Mouse (Mus musculus): ENCODE results near the gene 4931429L15Rik.

The 4931429L15Rik gene

GRCm38 (mm10) chr9:46327706-46328571 is 8.2 kb upstream of the 4931429L15Rik start:
- DNase-seq (ENCODE audit: low read depth) = no peak

DNA sequence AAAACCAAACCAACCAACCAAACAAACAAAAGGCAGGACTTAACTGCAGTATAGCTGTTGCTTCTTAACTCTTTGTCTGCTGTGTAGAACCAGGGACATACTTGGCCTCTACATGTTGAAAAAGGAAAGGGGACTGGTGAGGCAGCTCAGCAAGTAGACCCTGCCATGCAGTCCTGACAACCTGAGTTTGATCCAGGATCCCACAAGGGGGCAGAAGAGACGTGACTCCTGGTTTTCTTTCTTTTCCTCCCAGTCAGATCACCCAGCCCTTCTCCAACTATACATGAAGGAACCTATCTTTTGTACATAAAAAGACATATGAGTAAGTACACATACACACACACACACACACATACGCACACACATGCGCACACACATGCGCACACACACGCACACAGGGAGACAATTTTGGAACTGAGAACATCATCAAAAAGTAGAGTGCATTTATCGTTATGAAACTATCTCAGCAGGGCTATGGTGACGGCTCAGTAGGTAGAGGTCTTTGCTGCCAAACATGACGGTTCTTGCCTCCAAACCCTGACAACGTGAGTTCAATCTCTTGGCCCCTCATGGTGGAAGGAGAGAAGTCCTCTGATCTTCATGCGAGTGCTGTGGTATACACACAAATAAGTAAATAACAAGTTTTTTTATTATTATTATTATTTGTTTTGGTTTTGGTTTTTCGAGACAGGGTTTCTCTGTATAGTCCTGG is 7.1 kb upstream of the 4931429L15Rik start:
- DNase-seq (ENCODE audit: low read depth) = no peak

DNA sequence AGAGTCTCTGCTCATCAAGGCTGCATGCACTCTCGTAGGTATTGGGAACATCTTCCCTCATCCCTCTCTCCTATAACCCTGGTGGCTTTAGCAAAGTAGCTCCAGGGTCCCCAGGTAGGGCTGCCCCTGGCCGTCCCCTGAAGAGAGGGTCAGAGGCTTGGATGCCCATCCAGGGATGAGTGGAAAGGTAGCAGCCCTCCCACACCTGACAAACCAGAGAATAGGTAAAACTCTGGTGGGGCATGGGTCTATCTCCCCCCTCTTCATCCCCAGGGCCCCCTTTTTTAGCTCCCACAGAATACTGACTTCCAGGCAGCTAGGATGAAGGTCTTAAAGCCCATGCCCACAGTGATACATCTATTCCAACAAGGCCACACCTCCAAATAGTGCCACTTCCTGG is 675 bp upstream of the 4931429L15Rik start:
- no peak for DNase-seq (ENCODE audit: low read depth)

GRCm38 (mm10) chr9:46317957-46318356 is 1.8 kb downstream of the 4931429L15Rik start:
- DNase-seq (ENCODE audit: low read depth) = no peak

DNA sequence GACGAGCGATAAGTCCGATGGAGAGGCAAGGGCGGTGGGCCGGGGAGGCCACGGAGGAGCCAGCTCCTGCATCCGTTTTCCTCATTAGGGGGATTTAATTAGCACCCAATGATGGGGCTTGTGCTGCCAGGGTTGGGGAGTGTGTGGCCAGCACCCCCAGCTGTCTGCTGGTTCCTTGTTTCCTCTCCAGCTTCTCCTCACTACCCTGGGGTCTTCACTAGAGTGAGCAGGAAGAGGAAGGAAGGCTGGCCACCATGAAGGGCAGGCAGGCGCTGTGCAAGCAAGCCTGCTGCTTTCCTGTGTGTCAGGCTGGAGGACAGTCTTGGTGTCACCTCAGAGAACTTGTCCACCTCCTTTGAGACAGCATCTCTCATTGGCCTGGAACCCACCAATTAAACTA is 2.9 kb downstream of the 4931429L15Rik start:
- DNase-seq (ENCODE audit: low read depth) = no peak

DNA sequence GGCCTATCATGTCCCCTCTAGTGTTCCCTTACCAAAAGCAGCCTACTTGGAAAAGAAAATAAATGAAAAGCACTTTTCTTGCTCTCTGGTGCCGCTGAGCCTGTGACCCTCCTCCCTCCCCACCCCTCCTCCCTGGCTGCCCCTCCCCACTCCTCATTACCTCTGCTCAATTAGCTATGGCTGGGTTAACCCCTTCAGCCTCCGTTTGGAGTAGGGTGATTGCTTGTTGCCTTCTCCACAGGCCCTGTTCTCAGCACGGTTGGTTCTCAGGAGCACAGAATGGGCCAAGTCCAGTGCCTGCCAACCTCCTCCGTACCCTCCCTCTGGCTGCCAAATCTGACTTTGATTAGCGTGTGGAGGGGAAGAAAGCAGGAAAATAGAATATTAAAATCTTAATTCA is 3.4 kb downstream of the 4931429L15Rik start:
- DNase-seq (ENCODE audit: low read depth) = no peak

GRCm38 (mm10) chr9:46315807-46316365 is 3.9 kb downstream of the 4931429L15Rik start:
- DNase-seq (ENCODE audit: low read depth) = no peak

GRCm38 (mm10) chr9:46314921-46315320 is 4.9 kb downstream of the 4931429L15Rik start:
- no peak for DNase-seq (ENCODE audit: low read depth)

GRCm38 (mm10) chr9:46314507-46314906 is 5.3 kb downstream of the 4931429L15Rik start:
- DNase-seq (ENCODE audit: low read depth) = peak; percentile 56

DNA sequence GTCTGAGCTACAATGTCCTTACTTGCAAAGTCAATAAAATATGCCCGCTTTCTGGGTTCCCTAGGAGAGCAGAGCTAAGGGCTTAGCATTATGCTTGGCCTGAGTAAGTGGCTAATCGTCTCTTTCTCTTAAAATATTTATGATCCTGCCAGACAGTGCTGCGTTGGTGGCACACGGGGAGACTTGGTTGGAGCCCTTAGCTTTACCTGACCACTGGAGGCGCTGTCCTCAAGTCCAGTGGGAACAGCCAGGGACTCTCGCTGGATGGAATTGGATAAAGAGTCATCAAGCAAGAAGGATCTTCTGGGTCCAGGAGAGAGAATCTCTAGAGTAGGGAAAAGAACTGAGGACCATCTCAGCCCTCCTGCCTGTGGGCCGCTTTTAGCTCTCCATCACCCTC is 10.7 kb downstream of the 4931429L15Rik start:
- DNase-seq (ENCODE audit: low read depth) = no peak

DNA sequence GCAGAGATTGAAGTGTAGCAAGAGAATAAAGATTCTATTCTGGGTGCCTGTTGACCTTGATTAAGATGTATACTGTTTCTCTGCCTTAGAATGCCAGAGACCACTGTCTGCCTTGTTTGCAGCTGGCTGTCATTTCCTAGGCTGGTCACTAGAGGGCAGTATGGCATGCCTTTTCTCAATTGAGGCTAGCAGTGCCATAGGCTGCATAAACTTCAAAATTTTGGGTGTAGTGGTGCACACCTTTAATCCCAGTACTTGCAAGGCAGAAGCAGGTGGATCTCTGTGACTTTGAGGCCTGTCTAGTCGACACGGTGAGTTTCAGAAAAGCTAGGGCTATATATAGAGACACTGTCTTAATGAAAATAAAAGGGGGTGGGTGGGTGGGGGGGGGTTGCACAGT is 17.6 kb downstream of the 4931429L15Rik start:
- peak; percentile 36 for DNase-seq (ENCODE audit: low read depth)

DNA sequence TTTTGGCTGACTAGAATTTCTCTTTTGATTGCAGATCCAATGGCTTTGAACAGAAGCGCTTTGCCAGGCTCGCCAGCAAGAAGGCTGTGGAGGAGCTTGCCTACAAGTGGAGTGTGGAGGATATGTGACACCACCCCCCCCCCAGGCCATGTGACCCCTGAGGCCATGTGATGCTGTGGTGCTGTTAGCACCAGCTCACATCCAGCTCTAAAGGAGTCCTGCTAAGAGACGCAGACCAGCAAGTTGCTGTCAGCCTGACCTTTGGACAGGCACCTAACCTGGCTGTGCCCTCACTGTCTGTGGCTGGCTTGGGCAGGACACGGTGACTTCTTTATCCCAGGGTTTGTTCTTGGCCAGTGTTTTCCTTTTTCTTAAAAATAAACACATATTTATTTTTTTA is 21.4 kb downstream of the 4931429L15Rik start:
- DNase-seq (ENCODE audit: low read depth) = no peak

- peak; percentile 90 for DNase-seq (ENCODE audit: low read depth)
Measured at GRCm38 (mm10) chr9:46282631-46283436, 37.0 kb downstream of the 4931429L15Rik start, which contains the start of gene Bud13. Gene Bud13 (plus strand): TSS chr9:46283008.

DNA sequence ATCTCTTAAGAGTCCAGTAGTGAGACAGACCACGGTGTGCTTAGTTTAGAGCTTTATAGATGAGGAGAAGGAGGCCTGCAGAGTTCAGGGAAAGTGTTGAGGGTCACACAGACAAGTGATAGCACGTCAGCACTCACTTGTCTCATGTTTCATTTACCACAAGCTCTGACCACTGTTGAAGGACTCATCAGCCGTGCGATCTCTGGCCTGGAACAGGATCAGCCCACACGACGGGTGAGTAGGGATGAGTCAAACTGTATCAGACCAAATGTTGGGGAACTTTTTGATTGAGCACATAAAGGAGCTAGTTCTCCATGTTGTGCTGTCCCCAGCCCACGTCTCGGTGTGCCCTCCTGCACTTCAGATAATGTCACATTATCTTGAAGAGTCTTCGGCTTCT is 45.3 kb downstream of the 4931429L15Rik start:
- no peak for DNase-seq (ENCODE audit: low read depth)

DNA sequence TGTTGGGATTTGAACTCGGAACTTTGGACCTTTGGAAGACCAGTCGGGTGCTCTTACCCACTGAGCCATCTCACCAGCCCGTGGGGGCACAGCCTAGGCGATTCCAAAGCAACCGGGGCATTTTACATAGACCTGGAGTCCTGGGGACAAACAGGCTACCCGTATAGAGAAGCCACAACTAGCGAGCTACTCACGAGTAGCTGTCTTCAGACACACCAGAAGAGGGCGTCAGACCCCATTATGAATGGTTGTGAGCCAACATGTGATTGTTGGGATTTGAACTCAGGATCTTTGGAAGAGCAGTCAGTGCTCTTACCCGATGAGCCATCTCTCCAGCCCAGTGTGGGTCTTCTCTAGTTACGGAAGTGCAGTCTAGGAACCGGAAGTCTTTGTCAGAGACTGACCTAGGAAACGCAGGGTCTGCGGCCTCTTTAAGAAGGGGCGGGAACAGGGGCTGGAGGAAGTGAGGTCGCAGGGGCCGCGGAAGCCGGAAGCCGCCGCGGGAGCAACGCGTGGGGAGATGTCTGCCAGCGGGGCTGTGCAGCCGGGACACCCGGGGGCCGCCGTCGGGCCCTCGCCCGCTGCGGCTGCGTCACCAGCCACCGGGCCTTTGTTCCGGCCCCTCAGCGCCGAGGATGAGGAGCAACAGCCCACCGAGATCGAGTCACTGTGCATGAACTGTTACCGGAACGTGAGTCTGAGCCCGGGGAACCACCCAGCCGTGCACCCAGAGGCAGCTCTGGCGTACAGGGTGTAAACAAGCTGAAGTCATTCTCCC is 46.9 kb downstream of the 4931429L15Rik start, which contains the start of gene Zpr1:
Gene Zpr1 (plus strand): TSS at position 388 of the 778 bp plus-strand sequence.
- peak; percentile 82 for DNase-seq (ENCODE audit: low read depth)

GRCm38 (mm10) chr9:46272070-46272469 is 47.7 kb downstream of the 4931429L15Rik start:
- DNase-seq (ENCODE audit: low read depth) = no peak

- no peak for DNase-seq (ENCODE audit: low read depth)
Measured at GRCm38 (mm10) chr9:46270782-46271181, 49.0 kb downstream of the 4931429L15Rik start.

- DNase-seq (ENCODE audit: low read depth) = no peak
Measured at GRCm38 (mm10) chr9:46269125-46269524, 50.7 kb downstream of the 4931429L15Rik start.

DNA sequence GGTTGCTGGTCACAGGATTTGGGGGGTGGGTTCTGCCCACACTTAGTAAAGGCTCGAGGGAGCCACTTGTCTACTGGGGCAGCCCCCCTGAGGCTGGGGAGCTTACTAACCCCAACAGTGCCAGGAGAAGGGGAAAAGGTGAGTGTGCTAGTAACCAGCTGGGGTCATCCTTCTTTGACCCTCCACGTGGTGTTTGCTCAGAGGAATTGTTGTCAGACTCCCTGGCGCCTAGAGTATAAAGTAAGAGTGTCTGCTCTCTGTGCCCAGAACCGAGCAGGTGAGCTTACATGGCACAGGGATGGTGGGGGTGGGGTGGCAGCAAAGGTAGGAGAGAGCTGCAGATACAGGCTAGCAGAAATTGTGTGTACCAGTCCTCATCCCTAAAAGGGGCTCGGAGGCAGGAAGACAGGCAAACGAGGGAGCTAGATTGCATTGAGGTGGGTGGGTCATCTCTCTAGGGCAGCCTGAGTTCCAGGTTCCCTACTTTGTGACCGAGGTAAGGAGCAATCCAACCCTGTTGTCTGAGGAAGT is 51.4 kb downstream of the 4931429L15Rik start, which contains the start of gene Apoa5:
Gene Apoa5 (plus strand): TSS at position 291 of the 531 bp plus-strand sequence.
- no peak for DNase-seq (ENCODE audit: low read depth)

- no peak for DNase-seq (ENCODE audit: low read depth)
Measured at GRCm38 (mm10) chr9:46261131-46261530, 58.7 kb downstream of the 4931429L15Rik start.

DNA sequence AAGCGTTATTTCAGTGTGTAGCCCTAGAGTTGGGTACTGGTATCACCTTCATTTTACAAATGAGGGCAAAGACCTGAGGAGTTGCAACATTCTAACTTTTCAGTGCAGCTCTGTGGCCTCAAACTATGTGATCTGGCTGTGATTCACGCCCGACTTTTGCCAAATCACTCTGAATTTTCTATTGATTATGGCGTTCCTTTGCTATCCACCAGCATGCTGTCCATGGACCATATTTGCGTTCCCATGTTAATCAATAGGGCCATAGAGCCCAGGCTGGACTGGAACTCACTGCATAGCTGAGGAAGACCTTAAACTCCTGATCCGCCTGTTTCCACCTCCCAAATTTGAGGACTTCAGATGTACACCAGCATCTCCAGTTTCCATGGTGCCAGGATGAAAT is 60.7 kb downstream of the 4931429L15Rik start:
- DNase-seq (ENCODE audit: low read depth) = no peak

Measured in c-Kit-positive CD71-negative TER-119-negative erythroid progenitor cells, embryonic 14.5 days (primary cell).